Mouse (Mus musculus) cerebellum, postnatal 10 days (tissue): Measurements from ENCODE around the gene Dscam.

Experiments
- DNase-seq, 2 experiments: peaks; one replicate each; pipeline ENCODE4 v3.0.0; 2021; ENCODE audit warnings: mixed read lengths in 2 of 2

The Dscam gene

DNA sequence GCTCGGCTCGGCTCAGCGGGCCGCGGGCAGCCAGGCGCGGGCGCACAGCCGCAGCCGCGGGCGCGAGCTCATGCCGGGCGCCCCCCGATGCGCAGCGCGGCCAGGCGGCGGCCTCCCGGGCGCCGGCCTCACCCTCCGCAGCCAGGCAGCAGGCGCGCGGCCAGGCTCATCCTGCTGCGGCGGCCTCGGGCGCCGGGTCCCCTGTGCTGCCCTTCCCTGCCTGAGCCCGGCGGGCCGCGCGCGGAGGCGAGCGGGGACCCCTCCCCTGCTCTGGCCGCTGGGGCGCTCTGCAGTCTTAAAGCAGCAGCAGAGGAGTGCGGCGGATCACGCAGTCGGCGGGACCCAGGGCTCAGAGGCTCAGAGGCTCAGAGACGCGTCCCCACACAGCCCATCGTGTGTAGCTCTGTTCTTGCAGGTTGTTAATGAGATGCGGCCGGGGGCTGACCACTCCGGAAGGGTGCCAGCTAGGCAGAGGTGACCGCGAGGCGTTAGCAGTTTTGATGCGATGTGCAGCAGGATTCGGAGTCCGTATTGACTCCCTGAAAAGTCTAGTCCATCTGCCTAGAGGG is at the start of gene Dscam:
Dscam (minus strand) TSS at position 240 of the 569 bp plus-strand sequence.
- DNase-seq, result peak; percentile 70 to 73

DNA sequence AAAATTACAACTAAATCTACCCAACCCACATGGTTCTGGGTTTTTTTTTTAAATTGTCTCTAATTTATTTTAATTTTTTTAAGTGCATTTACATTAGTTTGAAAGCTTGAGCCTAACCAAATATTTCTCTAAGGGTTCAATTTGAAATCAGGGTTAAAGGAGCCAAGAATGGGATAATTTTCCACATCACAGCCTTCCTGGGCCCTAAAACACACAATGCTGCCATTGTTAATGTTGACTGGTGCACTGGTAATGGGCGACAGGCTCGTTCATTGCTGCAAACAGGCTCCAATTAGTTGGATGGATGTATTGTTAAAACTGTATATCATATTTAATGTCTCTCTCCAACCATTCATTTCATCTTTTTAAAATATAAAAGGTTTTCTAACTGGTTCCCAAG is 48.8 kb upstream of the Dscam start:
- no peak for DNase-seq

DNA sequence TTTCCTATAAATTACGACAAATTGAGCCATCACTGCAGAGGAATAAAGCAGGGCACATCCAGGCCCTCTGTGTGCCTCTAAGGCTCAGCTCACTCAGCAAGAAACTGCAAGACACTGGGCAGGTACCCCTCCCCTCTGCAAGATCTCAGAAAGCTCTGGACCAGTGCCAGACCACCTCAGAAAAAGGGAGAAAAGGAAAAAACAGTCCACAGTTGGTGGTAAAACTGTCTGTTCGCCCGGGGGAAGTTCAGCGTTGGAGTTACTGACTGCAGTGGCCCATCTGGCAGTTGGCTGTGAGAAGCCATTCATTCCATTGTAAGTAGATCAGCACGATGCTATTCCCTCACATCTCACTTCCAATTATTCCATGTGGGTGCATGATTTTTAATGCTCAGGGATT is 39.4 kb upstream of the Dscam start:
- DNase-seq, result peak; percentile 61 to 75

DNA sequence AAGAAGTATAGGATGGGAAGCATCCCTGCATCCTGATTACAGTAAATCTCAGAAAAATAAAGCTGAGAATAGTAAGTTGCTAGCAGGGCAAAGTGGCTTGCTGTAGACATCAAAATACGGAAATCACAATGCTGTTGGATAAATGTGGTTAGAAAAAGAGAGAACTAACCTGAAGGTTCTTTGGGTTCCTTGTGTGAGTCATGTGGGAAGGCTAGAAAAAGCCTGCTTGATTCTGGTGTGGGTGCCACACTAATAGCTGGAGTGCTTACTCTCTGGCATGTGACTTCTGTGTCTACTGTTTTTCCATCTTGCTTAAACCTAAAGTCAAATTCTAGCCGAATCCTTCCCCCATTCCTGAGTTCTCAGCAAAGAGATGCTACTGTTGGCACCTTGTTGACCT is 37.7 kb upstream of the Dscam start:
- DNase-seq, result no peak

DNA sequence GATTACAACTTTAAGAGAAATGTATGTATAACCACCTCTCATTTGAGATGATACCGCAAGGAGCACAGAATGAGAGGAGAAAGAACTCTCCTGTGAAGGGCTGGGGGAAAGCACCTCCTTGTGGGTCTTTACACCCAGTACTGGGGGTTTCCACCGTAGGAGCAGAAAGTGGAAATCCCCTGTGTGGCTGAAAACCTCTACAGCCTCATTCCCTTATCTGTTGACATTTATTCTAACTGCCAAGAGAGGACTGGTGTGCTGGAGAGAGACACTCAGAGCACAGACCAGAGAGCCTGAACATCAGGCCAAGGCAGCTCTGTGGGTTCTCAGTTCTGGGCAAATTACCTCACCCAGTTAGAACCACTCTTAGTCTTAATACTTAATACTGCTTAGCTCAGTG is 33.5 kb upstream of the Dscam start:
- DNase-seq, result no peak

DNA sequence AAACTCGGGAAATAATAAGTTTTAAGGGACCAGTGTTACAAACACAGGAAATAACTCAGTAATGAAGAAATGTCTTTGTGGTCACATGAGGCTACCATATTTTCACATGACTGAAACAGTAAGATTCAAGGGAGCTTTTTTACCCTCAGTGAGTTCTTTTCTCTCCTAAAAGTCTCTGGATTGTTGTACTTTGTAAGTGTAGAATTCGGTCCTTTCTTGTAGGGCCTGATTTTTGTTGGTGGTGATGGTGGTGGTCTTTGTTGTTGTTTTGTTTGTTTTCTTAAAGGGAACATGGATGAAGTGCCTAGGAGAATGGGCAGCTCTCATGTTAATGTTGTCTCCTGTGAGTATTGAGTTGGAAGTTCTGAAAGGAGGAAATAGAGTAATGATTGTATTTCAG is 33.0 kb upstream of the Dscam start:
- DNase-seq, result no peak

DNA sequence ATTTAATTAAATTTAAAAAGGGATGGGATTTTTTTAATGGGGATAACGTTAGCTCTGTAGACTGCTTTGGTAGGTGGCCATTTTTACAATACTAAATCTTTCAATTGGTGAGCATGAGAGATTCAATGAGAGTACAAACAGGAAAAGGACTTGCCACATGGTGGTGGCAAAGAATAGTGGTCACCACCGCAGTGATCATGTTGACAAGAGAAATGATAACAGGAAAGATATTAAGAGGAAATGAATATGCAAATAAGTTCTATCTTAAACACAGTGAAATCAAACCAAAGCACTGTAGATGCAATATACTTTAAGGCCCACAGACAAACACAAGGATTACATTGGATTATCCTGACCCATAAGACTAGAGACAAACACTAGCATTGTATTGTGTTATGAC is 24.1 kb upstream of the Dscam start:
- no peak for DNase-seq

DNA sequence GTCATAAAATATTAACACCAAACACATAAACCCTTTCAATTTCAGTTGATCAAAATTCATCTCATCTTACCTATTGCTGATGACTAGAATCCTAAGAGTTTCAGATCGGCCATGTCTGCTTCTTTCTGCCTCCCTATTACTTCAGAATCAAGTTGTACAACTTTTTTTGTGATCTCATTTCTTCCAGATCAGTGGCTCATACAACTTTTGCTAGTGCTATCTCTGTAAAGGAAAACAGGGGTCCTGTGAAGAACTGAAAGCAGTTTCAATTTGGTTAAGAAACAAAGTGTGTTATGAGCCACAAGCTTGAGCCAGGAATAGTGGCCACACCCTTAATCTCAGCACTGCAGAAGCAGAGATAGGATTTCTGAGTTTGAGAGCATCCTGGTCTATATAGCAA is 23.6 kb upstream of the Dscam start:
- no peak for DNase-seq

DNA sequence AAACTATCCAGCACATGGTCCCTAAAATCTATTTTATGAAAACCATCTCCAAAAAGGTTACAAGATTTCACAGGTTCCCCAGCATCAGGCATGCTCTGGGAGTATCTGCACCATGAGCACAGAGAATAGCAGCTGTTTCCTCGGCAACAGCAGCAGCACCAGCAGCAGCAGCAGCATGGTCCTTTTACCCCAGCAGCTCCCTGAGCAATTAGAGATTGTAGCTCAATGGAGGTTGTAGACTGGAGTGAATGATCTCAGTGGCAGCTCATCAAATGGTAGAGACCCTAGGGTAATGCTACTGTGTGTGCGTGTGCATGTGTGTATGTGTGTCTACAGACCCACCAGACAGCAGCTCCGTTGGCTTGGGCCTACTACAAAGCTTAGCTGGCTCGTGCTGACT is 21.7 kb upstream of the Dscam start:
- no peak for DNase-seq

DNA sequence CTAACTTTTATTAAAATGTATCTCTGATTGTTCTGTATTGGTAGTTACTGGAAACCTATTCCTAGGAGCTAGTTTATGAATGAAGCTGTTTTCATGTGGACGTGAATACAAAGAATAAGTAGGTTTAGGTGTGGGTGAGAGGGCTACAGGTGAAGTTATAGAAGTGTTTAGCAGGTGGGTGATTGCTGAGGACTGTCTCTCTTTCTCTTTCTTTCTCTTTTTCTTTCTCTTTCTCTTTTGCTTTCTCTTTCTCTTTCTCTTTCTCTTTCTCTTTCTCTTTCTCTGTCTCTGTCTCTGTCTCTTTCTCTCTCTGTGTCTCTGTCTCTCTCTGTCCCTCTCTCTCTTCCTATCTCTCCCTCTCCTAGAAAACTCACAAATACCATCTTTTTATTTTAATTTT is 20.1 kb upstream of the Dscam start:
- DNase-seq, result no peak

DNA sequence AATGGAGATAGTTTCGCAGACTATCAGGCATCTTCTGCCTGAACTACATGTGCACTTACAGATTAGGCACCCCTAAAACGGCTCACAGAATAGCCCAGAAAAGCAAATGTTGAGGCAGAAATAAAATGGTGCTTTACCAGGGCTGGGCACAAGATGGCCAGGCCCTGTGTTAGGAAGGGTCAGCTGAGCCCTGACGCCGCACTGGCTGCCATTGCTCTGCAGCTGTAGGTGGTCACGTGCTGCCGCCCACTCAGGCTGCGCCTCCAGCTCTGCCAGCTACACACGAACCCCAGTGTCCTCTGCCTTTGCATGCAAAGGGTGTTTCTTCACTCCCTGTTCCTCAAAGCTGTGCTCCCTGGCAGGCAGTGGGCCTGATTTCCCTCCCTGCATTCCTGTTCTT is 948 bp upstream of the Dscam start:
- DNase-seq, result peak; percentile 73 to 77

DNA sequence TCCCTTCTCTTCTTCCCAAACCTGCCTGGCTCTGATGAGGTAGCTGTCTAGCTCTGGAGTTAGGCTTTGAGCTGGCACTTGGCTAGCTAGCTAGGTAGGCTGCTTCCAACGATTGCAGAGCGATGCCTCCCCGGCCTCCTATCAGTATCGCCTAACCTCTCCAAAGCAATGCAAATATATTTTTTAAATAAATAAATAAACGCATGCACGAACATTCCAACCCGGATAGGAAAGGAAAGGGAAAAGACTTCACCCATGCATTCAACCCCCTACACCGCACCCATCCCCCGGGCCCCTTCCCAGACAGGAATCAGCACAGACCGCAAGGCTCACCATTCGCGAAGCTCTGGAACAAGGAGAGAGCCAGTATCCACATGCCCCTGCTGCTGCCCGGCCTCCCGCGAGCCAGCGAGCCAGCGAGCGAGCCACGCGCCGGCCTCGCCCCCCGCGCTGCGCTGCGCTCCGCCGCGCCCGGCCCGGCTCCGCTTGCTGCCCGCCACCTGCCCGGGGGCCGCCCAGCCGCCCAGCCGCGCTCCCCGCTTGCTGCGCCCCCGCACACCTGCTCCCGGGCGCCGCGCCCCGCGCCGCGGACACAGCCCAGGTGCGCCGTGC is 545 bp downstream of the Dscam start:
- peak; percentile 71 to 74 for DNase-seq

DNA sequence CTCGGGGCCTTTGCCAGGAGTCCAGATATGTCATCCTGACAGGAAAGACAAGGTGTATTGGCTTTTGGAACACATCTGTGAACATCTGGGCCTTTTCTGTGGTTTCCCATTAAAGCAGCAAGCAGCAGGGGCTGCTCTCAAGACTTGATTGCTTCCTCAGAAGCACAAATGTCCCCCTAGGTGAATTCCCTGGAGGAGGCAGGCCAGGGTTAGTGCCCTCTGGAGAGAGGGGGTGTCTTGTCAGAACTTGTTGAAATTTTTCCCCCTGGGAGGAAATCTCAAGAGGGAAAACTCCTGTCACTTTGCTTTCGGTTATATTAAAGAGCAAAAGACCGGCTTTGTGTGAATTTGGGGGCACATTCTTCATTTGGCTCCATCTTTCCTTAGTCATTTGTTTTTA is 1.9 kb downstream of the Dscam start:
- peak; percentile 27 to 30 for DNase-seq

DNA sequence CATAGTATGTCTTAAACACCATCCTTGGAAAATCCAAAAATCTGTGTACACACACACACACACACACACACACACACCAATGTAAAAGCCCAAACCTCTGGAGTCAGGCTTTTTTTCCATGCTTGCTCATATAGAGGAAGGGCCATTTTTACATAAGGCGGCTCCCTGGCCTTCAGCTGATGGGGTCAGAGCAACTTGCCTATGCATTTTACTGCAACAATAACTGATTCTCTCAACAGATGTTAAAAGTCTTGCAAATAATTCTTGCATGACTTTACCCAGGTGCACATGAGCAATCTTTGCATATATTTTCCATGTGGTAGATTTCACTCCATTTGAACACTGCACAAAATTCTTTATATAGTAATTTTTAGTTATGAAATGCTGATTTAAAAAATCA is 2.5 kb downstream of the Dscam start:
- DNase-seq, result no peak

DNA sequence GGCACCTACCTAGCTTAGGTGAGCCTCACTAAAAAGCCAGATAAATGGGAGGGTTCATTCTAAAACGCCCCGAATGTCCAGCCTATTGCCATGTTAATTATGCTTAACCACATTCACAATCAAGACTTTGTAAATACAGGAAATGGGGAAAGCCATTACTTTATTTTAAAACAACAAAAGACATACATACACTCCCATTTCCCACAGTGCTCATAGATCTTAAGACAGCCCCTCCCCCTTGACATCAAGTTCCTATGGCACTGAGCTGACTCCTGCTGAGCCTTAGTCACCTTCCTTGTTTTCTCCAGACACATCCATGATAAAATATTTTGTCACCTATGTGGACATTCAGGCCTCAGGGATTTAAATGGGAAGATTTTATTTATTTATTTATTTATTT is 4.4 kb downstream of the Dscam start:
- DNase-seq, result no peak

DNA sequence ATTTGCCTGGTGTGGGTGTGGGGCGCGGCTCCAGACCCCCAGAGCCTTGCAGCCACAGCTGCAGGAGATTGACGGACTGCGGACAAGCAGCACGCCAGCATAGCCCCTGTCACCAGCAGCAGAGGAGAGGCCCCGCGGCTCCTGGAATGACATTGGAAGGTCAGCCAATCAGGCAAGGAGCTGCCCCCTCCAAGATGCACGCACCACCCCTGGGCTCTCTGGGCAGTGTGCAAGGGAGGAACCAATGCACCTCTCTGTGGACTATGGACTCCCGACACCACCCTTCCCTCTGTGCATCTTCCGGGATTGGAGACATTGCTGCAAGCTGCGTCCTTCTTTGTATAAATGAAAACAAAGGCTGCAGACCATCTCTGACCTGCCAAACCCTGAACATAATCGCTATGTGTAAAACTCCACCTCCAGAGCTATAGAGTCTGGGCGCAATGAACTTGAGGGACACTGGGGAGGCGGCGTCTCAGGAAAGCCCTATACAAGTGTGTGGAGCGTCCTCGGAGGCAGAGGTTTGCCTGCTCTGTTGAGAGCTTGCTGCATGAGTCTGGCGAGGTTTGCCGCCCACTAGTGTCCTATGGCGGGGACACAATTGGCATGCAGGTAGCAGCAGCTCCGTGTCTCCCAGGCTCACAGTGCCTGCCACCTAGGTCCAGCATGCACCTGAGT is 5.0 kb downstream of the Dscam start:
- peak; percentile 89 to 90 for DNase-seq

DNA sequence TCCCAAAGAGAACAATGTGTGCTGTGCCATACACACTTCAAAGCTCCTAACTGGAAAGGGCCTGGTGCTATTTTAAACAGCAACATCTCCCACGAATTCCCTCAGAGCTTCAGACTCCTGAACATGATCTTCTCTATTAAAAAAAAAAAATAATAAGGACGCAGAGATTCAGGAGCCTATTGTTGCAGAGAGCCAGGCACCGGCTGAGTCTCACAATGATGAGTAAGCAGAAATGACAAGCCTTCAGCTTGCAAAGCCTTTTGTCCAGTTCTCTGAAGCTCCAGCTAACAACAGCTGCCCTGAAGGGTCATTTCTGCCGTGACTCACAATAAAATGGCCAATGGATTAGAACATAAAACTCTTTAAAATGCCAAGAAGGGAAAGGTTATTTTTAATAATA is 12.3 kb downstream of the Dscam start:
- no peak for DNase-seq

DNA sequence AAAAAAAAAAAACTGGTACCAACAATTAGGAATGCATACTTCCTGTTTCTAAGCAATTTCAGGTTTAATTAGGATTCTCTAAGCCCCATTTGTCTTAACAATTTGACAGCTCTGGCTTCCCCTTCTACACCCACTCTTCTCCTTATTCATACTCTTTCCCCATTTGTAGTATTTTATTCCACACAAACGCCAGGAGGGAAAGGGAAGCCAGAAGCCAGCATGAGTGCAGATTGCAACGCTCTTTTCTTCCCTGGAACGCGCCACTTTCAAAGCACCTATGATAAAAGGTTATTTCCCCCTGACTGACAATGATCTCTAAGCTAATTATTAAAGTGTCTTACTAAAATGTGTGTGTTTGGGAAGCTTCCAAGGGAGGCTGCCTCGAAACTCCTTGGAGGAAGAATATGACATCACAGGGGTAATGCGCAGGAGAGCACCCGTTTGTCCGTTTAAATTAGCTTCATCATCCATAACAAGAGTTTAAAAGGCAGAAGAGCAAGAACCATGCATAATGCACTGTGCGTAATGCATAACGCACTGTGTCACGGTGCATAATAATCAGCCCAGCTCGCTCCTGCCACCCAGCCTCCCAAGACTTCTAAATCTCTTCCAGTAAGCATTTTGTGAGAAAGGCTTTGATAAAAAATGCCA is 25.9 kb downstream of the Dscam start:
- peak; percentile 16 to 35 for DNase-seq

DNA sequence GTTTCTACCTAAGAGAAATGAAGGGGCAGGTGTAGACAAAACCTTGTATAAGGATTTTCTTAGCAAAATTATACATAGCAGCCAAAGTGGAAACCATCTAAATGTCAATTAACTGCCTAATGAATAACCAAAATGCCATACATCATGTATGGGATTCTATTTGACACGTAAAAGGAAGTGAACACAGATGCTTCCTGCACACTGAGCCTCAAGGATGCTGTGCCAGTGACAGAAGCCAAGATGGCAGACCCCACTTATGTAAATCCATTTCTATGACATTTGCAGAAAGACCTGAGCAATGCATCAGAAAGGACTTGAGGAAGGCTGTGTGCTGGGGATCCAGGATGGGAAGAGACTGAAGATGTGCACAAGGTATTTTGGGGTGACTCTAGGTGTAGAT is 28.6 kb downstream of the Dscam start:
- no peak for DNase-seq

DNA sequence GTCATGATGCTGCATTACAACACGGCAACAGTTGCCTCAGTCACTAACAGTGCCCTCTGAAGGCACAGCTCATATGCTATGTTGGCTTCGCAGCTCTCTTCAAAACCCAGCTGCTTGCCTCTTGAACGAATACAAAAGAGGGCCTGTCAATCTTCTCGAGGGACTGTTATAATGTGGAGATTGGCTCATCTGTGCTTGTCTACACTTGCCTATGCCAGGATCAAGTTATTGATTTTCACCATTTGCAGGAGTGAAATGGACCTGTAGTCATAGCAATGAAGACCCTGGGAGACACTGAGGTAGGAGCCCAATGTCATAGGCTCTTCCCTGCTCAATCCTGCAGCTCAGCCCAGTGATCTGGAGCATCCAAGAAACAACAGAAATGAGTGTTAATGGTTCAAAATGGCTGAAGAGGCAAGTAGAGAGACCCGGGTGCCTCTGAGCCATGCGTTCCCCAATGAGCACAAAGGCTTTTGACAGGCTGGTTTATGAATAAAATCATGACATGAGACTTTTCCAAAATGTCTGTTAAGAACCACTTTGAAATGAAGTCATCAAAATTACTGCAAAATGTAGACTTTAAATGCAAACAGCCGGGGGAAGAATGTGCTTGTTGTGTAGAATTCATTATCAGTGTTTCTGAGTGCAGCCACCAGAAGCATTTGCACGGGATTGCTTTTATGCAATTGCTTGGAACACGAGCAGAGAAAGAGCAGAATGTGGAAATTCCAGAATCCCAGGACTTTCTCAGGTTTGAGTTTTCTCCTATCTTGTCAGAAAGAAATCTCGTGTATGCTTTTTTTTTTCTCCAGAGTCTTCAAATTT is 35.3 kb downstream of the Dscam start:
- no peak for DNase-seq

DNA sequence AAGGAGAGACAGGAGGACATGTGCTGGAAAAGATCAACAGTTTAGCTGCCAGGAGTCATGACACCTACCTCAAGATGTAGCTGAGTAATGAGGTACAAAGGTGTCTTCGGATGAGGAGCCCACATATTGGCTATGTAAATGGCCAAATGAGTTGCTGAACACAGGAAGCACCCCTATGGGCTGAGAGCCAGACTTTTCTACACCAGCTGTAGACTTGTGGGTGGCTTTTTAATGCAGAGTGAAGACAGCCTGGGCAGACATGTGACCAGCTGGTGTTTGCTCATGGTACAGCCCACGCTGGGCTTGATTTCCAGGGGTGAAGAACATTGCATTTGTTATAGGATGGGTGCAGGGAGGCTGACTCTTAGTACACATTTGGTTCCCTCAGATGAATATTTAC is 43.3 kb downstream of the Dscam start:
- peak; percentile 16 to 18 for DNase-seq

DNA sequence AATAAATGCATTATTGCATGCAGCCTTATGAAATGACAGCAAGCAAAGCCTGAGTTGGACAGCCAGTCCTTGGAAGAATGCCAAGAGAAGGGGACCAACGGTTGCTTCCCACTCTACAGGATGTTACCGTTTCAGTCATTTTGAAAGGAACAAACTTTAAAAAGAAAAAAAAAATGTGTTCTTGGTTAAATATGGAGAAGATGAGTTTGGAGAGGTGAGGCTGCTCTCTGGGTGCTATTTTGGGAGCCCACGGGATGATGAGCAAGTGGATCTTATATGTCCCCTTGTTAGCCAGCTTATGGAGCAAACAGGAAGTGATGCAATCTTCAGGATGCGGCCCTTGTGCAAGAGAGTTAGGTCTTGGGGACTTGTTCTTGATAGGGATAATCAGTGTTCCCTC is 60.5 kb downstream of the Dscam start:
- DNase-seq, result peak; percentile 29 to 52

DNA sequence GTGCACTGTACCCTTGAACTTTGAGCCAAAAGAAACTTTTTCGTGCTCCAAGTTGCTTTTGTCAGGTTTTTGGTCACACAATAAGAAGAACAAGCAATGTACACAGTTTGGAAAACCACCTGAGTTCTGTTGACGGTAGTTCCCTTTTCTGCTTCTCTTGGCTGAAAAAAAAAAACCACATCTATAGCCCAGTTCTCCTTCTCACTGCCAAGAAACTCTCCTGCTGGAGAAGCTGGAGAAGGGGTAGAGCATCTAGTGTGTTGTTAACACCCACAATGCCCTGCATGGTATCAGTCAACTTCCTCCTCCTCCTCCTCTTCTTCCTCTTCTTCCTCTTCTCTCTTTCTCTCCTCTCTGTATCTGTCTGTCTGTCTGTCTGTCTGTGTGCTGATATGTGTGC is 65.3 kb downstream of the Dscam start:
- no peak for DNase-seq
